Comparison of ENCODE assay signal across 9 mouse cellular contexts in the genomic region with DNA sequence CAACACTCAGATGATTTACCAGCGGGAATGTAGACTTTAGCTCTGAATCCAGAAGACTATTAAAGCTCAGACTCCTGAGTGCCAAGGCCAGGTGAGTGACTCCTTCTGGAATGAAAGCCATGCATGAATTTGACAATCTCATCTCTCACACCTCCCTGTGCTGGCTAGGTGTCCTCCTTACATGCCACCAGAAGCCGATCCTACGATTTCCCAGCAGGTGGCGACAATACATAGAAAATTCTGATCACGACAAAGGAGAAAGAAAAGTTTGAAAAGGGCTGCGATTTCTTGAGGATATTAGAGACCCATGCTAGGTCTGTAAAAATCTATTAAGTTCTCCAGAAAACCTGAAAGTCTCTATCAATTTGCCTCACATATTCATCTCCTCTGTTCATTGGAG.
DNase-seq lines count a peak whose midpoint lies in the region; ATAC-seq and TF ChIP-seq lines count a peak whose summit lies in the region.
"Had no signal": no experiment of that assay in that cellular context is flagged by ENCODE, and none has a peak within 500 bp of the region (broad histone marks: within the 10 kb centered on the region; RNA-seq: fewer than 3 reads in every experiment).

No protein-coding gene starts in this region.

- H3K4me2 ChIP-seq in kidney, embryonic 15.5 days, result no peak overlapping the region
- H3K4me2 ChIP-seq in limb, embryonic 11.5 days (ENCODE audit: low read depth, severe bottlenecking), result no peak overlapping the region
- no peak overlapping the region for H3K4me2 ChIP-seq in neural tube, embryonic 13.5 days
- H3K4me2 ChIP-seq: embryonic facial prominence, embryonic 15.5 days had no signal

- no peak for TF ChIP-seq CTCF in thymus, adult 2 months (IDR thresholded peaks at IDR 0.05; ENCODE audit: borderline replicate concordance, control insufficient read depth, extremely low read depth, insufficient read depth, low read length, poor library complexity)

- H3K9ac ChIP-seq in kidney, embryonic 15.5 days, result no peak overlapping the region
- no peak overlapping the region for H3K9ac ChIP-seq in limb, embryonic 11.5 days (ENCODE audit: low read length)
- H3K9ac ChIP-seq in neural tube, embryonic 13.5 days, result no peak overlapping the region
- H3K9ac ChIP-seq: embryonic facial prominence, embryonic 15.5 days had no signal

- H3K36me3 ChIP-seq in thymus, adult 2 months (ENCODE audit: control insufficient read depth, insufficient read depth, low read length), result no peaks in the 10 kb centered on the region
- H3K36me3 ChIP-seq in kidney, embryonic 15.5 days, result no peaks in the 10 kb centered on the region
- H3K36me3 ChIP-seq in limb, embryonic 11.5 days (ENCODE audit: control insufficient read depth, insufficient read depth, low read length), result no peaks in the 10 kb centered on the region
- no peaks in the 10 kb centered on the region for H3K36me3 ChIP-seq in neural tube, embryonic 13.5 days
- H3K36me3 ChIP-seq: embryonic facial prominence, embryonic 15.5 days had no signal

- no peak overlapping the region for H3K4me3 ChIP-seq in thymus, adult 2 months (ENCODE audit: control insufficient read depth, insufficient read depth, low read length)
- H3K4me3 ChIP-seq in kidney, embryonic 15.5 days (replicated peaks), result no peak overlapping the region
- no peak overlapping the region for H3K4me3 ChIP-seq in limb, embryonic 11.5 days (ENCODE audit: low read depth, low read length)
- H3K4me3 ChIP-seq in neural tube, embryonic 13.5 days, result no peak overlapping the region
- H3K4me3 ChIP-seq: embryonic facial prominence, embryonic 15.5 days had no signal

- H3K4me1 ChIP-seq in thymus, adult 2 months (replicated peaks; ENCODE audit: control insufficient read depth, insufficient read depth, low read length), result no peaks in the 10 kb centered on the region
- 0 out of 2 replicates have a peak, but pooled peaks cover 3% of the 10 kb centered on the region for H3K4me1 ChIP-seq in kidney, embryonic 15.5 days
- peaks cover 7% of the 10 kb centered on the region for H3K4me1 ChIP-seq in limb, embryonic 11.5 days (ENCODE audit: control insufficient read depth, insufficient read depth, low read length)
- H3K4me1 ChIP-seq in neural tube, embryonic 13.5 days (replicated peaks), result no peaks in the 10 kb centered on the region

- peak; percentile 51 for DNase-seq in thymus, adult 2 months
- DNase-seq in thymus, adult 18-20 months, result no peak
- peak; percentile 78 to 79 for DNase-seq in cerebellum, postnatal 10 days
- DNase-seq in frontal cortex, postnatal 25 days (ENCODE audit: low spot score in 2 of 2), result peak; percentile 62 to 65
- DNase-seq in limb, embryonic 11.5 days (ENCODE audit: low spot score), result peak; percentile 79
- DNase-seq in urinary bladder, adult 2 months (ENCODE audit: low spot score), result peak; percentile 25

- no peaks in the 10 kb centered on the region for H3K9me3 ChIP-seq in kidney, embryonic 15.5 days (replicated peaks)
- no peaks in the 10 kb centered on the region for H3K9me3 ChIP-seq in limb, embryonic 11.5 days (ENCODE audit: control insufficient read depth, low read length)
- no peaks in the 10 kb centered on the region for H3K9me3 ChIP-seq in neural tube, embryonic 13.5 days
- H3K9me3 ChIP-seq: embryonic facial prominence, embryonic 15.5 days had no signal

- TF ChIP-seq POLR2A in thymus, adult 2 months (IDR thresholded peaks at IDR 0.05; ENCODE audit: control insufficient read depth, extremely low read depth, insufficient read depth, low read length, poor library complexity), result no peak

- 0 out of 2 replicates have a peak, but pooled peaks have one; percentile 29 for ATAC-seq in kidney, embryonic 15.5 days (replicated peaks; ENCODE audit: low FRiP score)
- no peak for ATAC-seq in limb, embryonic 11.5 days (ENCODE audit: insufficient number of reproducible peaks, low FRiP score, low TSS enrichment, low read depth)
- ATAC-seq in neural tube, embryonic 13.5 days (ENCODE audit: low read depth), result 0 out of 2 replicates have a peak, but pooled peaks have one; percentile 43

- whole genome bisulfite sequencing in thymus, adult 2 months, result 15% methylated on average over 6 of the region's 6 CpGs
- 13% methylated on average over 6 of the region's 6 CpGs for WGBS in kidney, embryonic 15.5 days
- WGBS in limb, embryonic 11.5 days, result 20% methylated on average over 6 of the region's 6 CpGs
- WGBS in neural tube, embryonic 13.5 days, result 15% methylated on average over 6 of the region's 6 CpGs

- H3K27me3 ChIP-seq in thymus, adult 2 months (ENCODE audit: control insufficient read depth, insufficient read depth, low read length), result no peaks in the 10 kb centered on the region
- H3K27me3 ChIP-seq in kidney, embryonic 15.5 days, result no peaks in the 10 kb centered on the region
- H3K27me3 ChIP-seq in limb, embryonic 11.5 days (ENCODE audit: control insufficient read depth, insufficient read depth, low read length), result no peaks in the 10 kb centered on the region
- H3K27me3 ChIP-seq in neural tube, embryonic 13.5 days, result peaks cover 4% of the 10 kb centered on the region; the same call in 1 of the 2 replicates
- H3K27me3 ChIP-seq: embryonic facial prominence, embryonic 15.5 days had no signal

- H3K27ac ChIP-seq in thymus, adult 2 months (ENCODE audit: control insufficient read depth, insufficient read depth, low read length), result no peak overlapping the region
- H3K27ac ChIP-seq in kidney, embryonic 15.5 days, result no peak overlapping the region
- no peak overlapping the region for H3K27ac ChIP-seq in limb, embryonic 11.5 days (replicated peaks; ENCODE audit: low read depth, low read length)
- H3K27ac ChIP-seq in neural tube, embryonic 13.5 days (replicated peaks), result no peak overlapping the region
- H3K27ac ChIP-seq: embryonic facial prominence, embryonic 15.5 days had no signal

Comparison
In these comparisons a context has a peak if more than half of its experiments do, and no peak if none do; other contexts are left out.
1. DNase-seq: peak in thymus, adult 2 months (single experiment), cerebellum, postnatal 10 days (2 of 2), frontal cortex, postnatal 25 days (2 of 2), limb, embryonic 11.5 days (single experiment) and urinary bladder, adult 2 months (single experiment); none in thymus, adult 18-20 months (0 of 2).